In genomic region chr1:109369290-109369689, GRCm38 (mm10) we compare ENCODE assay signal across 15 mouse cellular contexts.
"Had no signal": no experiment of that assay in that cellular context is flagged by ENCODE, and none has a peak within 500 bp of the region (broad histone marks: within the 10 kb centered on the region; RNA-seq: fewer than 3 reads in every experiment).

No protein-coding gene starts in this region.

- H3K27me3 ChIP-seq: neural tube, embryonic 15.5 days; stomach, embryonic 15.5 days had no signal

- H3K4me3 ChIP-seq: neural tube, embryonic 15.5 days; stomach, embryonic 15.5 days had no signal

- H3K9me3 ChIP-seq: neural tube, embryonic 15.5 days; stomach, embryonic 15.5 days had no signal

- H3K36me3 ChIP-seq: neural tube, embryonic 15.5 days; stomach, embryonic 15.5 days had no signal

- DNase-seq: retina, postnatal 1 day; right cerebral cortex, adult 18-20 months; right cerebral cortex, postnatal 14 days; right cerebral cortex, postnatal 25 days; right cerebral cortex, postnatal 4 days; spleen, adult 18-20 months; thymus, adult 18-20 months; thymus, adult 2 months; thymus, postnatal 14 days; thymus, postnatal 25 days; thymus, postnatal 36 days; thymus, postnatal 4 days had no signal

- H3K4me2 ChIP-seq: neural tube, embryonic 15.5 days; stomach, embryonic 15.5 days had no signal

- H3K9ac ChIP-seq: neural tube, embryonic 15.5 days; stomach, embryonic 15.5 days had no signal

- H3K27ac ChIP-seq: neural tube, embryonic 15.5 days; stomach, embryonic 15.5 days; stomach, postnatal 0 days had no signal

- H3K4me1 ChIP-seq: neural tube, embryonic 15.5 days; stomach, embryonic 15.5 days had no signal
